Mouse (Mus musculus) urinary bladder, postnatal 36 days (tissue): Measurements from ENCODE around the gene Gimap8.

Source experiments
- DNase-seq, 2 experiments: peaks; one replicate each; pipeline ENCODE4 v3.0.0; 2022; ENCODE audit warnings: low spot score in 2 of 2, mixed read lengths in 1 of 2

The Gimap8 gene

GRCm38 (mm10) chr6:48702146-48702545 is 55.1 kb downstream of the Gimap8 start:
- no peak for DNase-seq

- no peak for DNase-seq
These were observed 55.6 kb downstream of the Gimap8 start for GRCm38 (mm10) chr6:48702601-48703000.

GRCm38 (mm10) chr6:48704146-48704545 is 57.1 kb downstream of the Gimap8 start:
- no peak for DNase-seq

DNA sequence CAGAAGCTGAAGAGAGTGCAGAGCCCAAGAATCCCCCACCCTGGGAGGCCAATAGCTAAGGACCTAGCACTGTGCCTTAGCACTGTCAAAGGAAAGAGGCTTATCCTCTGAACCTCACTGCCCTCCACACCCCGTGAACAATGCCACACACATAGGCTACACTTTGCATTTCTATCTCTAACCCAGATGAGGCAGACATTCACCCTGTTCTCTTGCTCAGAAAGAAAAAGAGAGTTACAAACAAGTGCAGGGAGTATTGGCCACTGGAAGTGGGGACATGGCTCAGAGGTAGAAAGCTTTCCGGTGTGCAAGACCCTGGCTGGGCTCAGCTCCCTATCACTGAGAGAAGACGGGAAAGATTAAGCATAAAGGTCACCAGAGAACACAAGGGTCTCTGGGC is 59.1 kb downstream of the Gimap8 start:
- no peak for DNase-seq
